Mouse (Mus musculus) urinary bladder, postnatal 14 days (tissue): ENCODE measurements around the gene Igf1r.

Source experiments
- DNase-seq: peaks from one replicate; pipeline ENCODE4 v3.0.0; 2021; ENCODE audit warnings: low spot score

The Igf1r gene

GRCm38 (mm10) chr7:67957376-67957775 is 4.7 kb downstream of the Igf1r start:
- no peak for DNase-seq

GRCm38 (mm10) chr7:67958045-67958444 is 5.4 kb downstream of the Igf1r start:
- DNase-seq = peak; percentile 24

- DNase-seq = no peak
Measured at GRCm38 (mm10) chr7:67960701-67961100, 8.1 kb downstream of the Igf1r start.

- peak; percentile 86 for DNase-seq
Measured at GRCm38 (mm10) chr7:67961567-67962267, 9.1 kb downstream of the Igf1r start.

GRCm38 (mm10) chr7:67963691-67964090 is 11.1 kb downstream of the Igf1r start:
- no peak for DNase-seq

- DNase-seq = no peak
Measured at GRCm38 (mm10) chr7:67968394-67968793, 15.8 kb downstream of the Igf1r start.

GRCm38 (mm10) chr7:67969076-67969475 is 16.4 kb downstream of the Igf1r start:
- peak; percentile 74 for DNase-seq

GRCm38 (mm10) chr7:67973180-67974014 is 20.8 kb downstream of the Igf1r start:
- DNase-seq = peak; percentile 33

- DNase-seq = no peak
Measured at GRCm38 (mm10) chr7:67981956-67982355, 29.3 kb downstream of the Igf1r start.

- no peak for DNase-seq
Measured at GRCm38 (mm10) chr7:67982809-67983208, 30.2 kb downstream of the Igf1r start.

GRCm38 (mm10) chr7:67983451-67983850 is 30.8 kb downstream of the Igf1r start:
- no peak for DNase-seq

GRCm38 (mm10) chr7:67985003-67985416 is 32.4 kb downstream of the Igf1r start:
- no peak for DNase-seq

- DNase-seq = no peak
Measured at GRCm38 (mm10) chr7:67985511-67985910, 32.9 kb downstream of the Igf1r start.

- DNase-seq = no peak
Measured at GRCm38 (mm10) chr7:67986277-67986676, 33.6 kb downstream of the Igf1r start.

- no peak for DNase-seq
Measured at GRCm38 (mm10) chr7:67986816-67987215, 34.2 kb downstream of the Igf1r start.

- no peak for DNase-seq
Measured at GRCm38 (mm10) chr7:67989376-67989775, 36.7 kb downstream of the Igf1r start.

- no peak for DNase-seq
Measured at GRCm38 (mm10) chr7:67993614-67994013, 41.0 kb downstream of the Igf1r start.

- no peak for DNase-seq
Measured at GRCm38 (mm10) chr7:67994346-67994858, 41.8 kb downstream of the Igf1r start.

GRCm38 (mm10) chr7:67995276-67995675 is 42.6 kb downstream of the Igf1r start:
- DNase-seq = peak; percentile 20

GRCm38 (mm10) chr7:67996202-67996960 is 43.8 kb downstream of the Igf1r start:
- no peak for DNase-seq

- DNase-seq = no peak
Measured at GRCm38 (mm10) chr7:68001269-68001668, 48.6 kb downstream of the Igf1r start.

- no peak for DNase-seq
Measured at GRCm38 (mm10) chr7:68006074-68006473, 53.4 kb downstream of the Igf1r start.
